Mouse (Mus musculus): Measurements from ENCODE around the gene C7.
"Not testable (repeated sequence)": the region's sequence is repeated elsewhere in the genome, so short reads cannot be mapped to it uniquely, and the experiment has no call there.

DNA sequence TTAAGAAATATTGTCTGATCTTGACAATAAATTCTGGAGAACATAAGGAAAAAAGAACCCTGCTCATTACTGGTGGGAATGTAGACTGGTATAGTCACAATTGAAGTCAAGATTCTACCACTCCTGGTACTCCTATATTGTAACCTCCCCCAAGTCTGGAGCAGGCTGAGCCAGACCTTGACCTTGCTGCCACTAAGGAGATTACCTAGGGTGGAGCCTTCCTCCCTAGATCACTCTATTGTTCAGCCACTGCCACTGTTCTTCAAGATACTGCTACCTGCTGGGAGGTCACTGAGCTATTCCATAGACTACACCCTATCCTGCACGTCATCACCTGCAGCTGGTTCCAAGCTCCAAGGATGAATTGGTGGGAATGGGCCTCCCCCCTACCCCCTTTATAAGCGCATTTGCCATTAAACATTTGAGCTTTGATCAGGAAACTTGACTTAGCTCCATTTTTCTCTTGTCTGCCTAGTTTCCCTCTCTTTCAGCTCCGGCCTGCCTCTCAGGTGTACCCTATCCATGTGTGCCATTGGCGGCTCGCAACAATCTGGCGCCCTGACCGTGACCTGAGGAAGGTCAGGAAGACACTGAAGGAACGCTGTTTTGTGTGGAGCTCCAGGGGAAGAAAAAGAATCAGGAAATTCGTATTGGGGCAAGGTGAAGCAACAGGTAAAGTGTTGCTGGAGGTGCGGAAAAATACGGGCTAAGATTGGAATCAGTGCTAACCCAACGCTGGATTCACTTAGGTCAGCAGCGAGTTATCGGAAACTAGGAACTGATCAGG, 39.9 kb downstream of the C7 start:
- not testable (repeated sequence) for TF ChIP-seq CTCF, EP300 (IDR thresholded peaks at IDR 0.05; ENCODE audit: low read depth)
